Mouse (Mus musculus) gastrocnemius, postnatal 10 days (tissue): Measurements from ENCODE around the gene Adgre1. TPM values are rescaled to one million over a fixed set of nuclear protein-coding genes. Genes with fewer than 3 reads are reported as not detected.

ENCODE experiments used
- total RNA-seq, 2 experiments: library from RNA; stranded (reverse); gene quantifications; 2 replicates each; pipeline ENCODE4 v1.2.3; 2021

The Adgre1 gene
- total RNA-seq, 2 experiments from 2014 or later, result 4.0 to 7.1 TPM

Other genes with a start within 250 kb of the Adgre1 start
- gene Cd70, start 208.9 kb upstream of the Adgre1 start, total RNA-seq, result not detected
- under 1 TPM in 1 of 2 experiments, not detected in 1; 0.14 TPM for gene Tnfsf14, start 164.5 kb upstream of the Adgre1 start, total RNA-seq
- 1 to 10 TPM; 1.6 to 3.5 TPM for gene C3, start 130.6 kb upstream of the Adgre1 start, total RNA-seq
- 10 to 100 TPM; 22.0 to 23.8 TPM for gene Gpr108, start 110.2 kb upstream of the Adgre1 start, total RNA-seq
- gene Trip10, start 109.2 kb upstream of the Adgre1 start, total RNA-seq, result 10 to 100 TPM; 69.1 to 74.4 TPM
- 1 to 10 TPM; 1.5 to 2.4 TPM for gene Vav1, start 79.6 kb upstream of the Adgre1 start, total RNA-seq
- gene Vmn2r120, start 186.8 kb downstream of the Adgre1 start, total RNA-seq, result not detected